Mouse (Mus musculus): ENCODE measurements around the gene Prlr. TPM values are rescaled to one million over a fixed set of nuclear protein-coding genes. Genes with fewer than 3 reads are reported as not detected.

The Prlr gene
- polyA plus RNA-seq, 1 experiment from 2014 or later, result 0.40 TPM

Other genes starting within 250 kb of the Prlr start
- not detected in 2 replicates for gene Gm21973, start 148.1 kb downstream of the Prlr start, polyA plus RNA-seq (2016; fragmentation: Nextera tagmentation; extraction: Ambion mirVana)
- not detected in 2 replicates for gene Agxt2, start 181.3 kb downstream of the Prlr start, polyA plus RNA-seq (2016; fragmentation: Nextera tagmentation; extraction: Ambion mirVana)

Measured in limb, embryonic 12.5 days (tissue).